Mouse (Mus musculus): ENCODE data around the gene Bloc1s1. TPM values are rescaled to one million over a fixed set of nuclear protein-coding genes. Genes with fewer than 3 reads are reported as not detected.

The Bloc1s1 gene
- polyA plus RNA-seq, 1 experiment from 2014 or later = 81.9 TPM

DNA sequence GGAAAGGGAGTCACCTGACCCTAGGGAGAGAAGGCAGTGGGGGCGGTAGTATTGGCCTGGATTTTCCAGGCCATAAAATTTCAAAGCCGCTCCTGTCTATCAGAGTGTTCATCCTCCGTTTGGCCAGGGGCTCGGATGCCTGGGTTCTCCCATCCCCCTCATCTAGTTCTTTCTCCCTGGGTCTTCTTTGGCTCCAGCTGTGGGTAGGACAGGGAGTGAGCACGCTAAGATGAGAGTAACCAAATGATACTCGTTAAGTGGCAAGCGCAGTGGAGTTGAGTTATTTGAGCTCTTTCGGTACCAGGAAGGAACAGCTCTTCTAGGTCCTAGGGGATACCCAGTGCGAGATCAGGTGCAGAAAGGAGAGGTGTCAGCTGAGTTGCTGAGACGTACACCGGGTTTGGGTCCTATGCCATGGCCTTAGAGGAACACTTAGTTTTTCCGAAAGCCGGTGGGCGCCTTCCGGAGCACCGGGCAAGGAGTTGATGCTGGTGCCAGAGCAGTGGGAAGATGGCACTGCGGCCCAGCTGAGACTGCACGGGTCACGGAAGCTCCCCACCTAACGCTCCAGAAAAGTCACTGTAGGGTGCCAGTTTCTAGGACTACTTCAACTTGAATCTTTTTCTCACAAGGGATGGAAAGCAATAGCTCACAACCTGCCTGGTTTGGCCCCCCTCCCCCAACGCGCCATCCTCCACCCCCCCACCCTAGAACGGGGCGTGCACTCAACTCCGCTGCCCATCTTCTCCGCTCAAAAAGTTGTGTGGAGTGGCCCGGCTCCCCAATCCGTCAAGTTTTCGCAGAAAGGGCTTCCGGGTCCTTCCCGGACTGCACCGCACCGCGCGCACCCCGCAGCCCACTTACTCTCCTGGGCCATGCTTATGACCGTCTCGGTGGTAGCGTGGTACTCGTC is 33.2 kb downstream of the Bloc1s1 start:
- WGBS (ENCODE audit: insufficient replicate concordance) = 2% methylated on average over 40 of the region's 40 CpGs
- H3K36me3 ChIP-seq = no peaks in the 10 kb centered on the region
- peaks cover 80% of the 10 kb centered on the region for H3K27me3 ChIP-seq
- no peak for ATAC-seq (ENCODE audit: low read depth)
- H3K9me3 ChIP-seq (replicated peaks) = no peaks in the 10 kb centered on the region
- H3K27ac ChIP-seq = no peak overlapping the region
- DNase-seq = no peak
- peaks cover 40% of the 10 kb centered on the region for H3K4me1 ChIP-seq (replicated peaks)
- peak overlapping the region; percentile 82 for H3K4me2 ChIP-seq
- H3K9ac ChIP-seq = peak overlapping the region; percentile 61
- peak overlapping the region; percentile 64 for H3K4me3 ChIP-seq (replicated peaks)

DNA sequence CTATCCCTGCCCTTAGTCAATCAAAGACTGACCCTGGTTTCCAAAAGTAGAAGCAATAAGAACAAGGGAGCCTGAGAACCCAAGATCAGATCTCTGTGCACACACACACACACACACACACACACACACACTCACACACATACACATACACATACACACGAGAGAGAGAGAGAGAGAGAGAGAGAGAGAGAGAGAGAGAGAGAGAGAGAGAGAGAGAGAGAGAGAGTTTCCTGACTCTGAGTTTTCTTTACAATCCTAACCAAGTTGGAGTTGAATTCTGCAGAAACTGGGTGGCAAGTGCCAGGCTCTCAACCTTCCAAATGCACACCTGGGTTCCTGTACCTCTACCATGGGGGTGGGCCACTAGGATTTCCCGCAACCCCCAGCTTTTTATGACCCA is 34.0 kb downstream of the Bloc1s1 start:
- WGBS (ENCODE audit: insufficient replicate concordance) = 48% methylated on average over 1 of the region's 2 CpGs
- Histone ChIP-seq H3K27ac (no peak overlapping the region), H3K4me3 (replicated peaks) (peak overlapping the region; percentile 64), H3K4me1 (replicated peaks) (peaks cover 48% of the 10 kb centered on the region), H3K27me3 (peaks cover 72% of the 10 kb centered on the region), H3K4me2 (peak overlapping the region; percentile 82), H3K36me3 (no peaks in the 10 kb centered on the region), H3K9ac (no peak overlapping the region), H3K9me3 (replicated peaks) (no peaks in the 10 kb centered on the region)
- ATAC-seq (ENCODE audit: low read depth) = no peak
- DNase-seq = no peak

- peak overlapping the region; percentile 23; the same call in 1 of the 2 replicates for H3K27ac ChIP-seq
- peak overlapping the region; percentile 82 for H3K4me2 ChIP-seq
- H3K9ac ChIP-seq = peak overlapping the region; percentile 13; the same call in 1 of the 2 replicates
- WGBS (ENCODE audit: insufficient replicate concordance) = 4% methylated on average over 7 of the region's 7 CpGs
- H3K27me3 ChIP-seq = peaks cover 66% of the 10 kb centered on the region
- peaks cover 51% of the 10 kb centered on the region for H3K4me1 ChIP-seq (replicated peaks)
- DNase-seq = no peak
- no peaks in the 10 kb centered on the region for H3K36me3 ChIP-seq
- no peaks in the 10 kb centered on the region for H3K9me3 ChIP-seq (replicated peaks)
- ATAC-seq (ENCODE audit: low read depth) = peak; percentile 75
- peak overlapping the region; percentile 21 for H3K4me3 ChIP-seq (replicated peaks)
Observed at GRCm38 (mm10) chr10:128888941-128889827, 34.7 kb downstream of the Bloc1s1 start.

DNA sequence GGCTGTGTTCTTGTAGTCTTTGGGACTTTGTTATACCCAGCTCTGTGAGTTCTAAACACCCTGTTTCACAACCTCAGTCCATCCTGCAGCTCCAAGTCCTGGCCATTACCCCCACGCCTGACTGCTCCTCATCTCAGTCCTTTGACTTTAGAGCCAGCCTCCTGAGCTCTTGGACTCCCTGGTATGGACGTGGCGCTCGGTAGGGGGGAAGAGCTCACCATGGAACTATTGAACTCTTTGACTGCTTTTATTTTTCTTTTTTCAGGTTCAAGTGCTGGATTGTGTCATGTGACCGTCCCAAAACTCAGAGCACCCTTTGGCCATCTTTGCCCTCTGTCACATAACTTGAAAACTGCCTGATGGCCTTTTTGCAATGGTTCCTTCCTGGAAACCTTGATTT is 41.8 kb downstream of the Bloc1s1 start:
- Histone ChIP-seq H3K4me3 (replicated peaks) (no peak overlapping the region), H3K27me3 (no peaks in the 10 kb centered on the region), H3K9ac (no peak overlapping the region), H3K27ac (no peak overlapping the region), H3K36me3 (peaks cover 10% of the 10 kb centered on the region), H3K9me3 (replicated peaks) (no peaks in the 10 kb centered on the region), H3K4me1 (replicated peaks) (peaks cover 24% of the 10 kb centered on the region), H3K4me2 (no peak overlapping the region)
- DNase-seq = no peak
- 77% methylated on average over 5 of the region's 5 CpGs for WGBS (ENCODE audit: insufficient replicate concordance)
- ATAC-seq (ENCODE audit: low read depth) = no peak

GRCm38 (mm10) chr10:128878811-128879210 is 45.0 kb downstream of the Bloc1s1 start:
- Histone ChIP-seq H3K9ac (no peak overlapping the region), H3K27me3 (no peaks in the 10 kb centered on the region), H3K27ac (no peak overlapping the region), H3K36me3 (peaks cover 33% of the 10 kb centered on the region), H3K4me1 (replicated peaks) (no peaks in the 10 kb centered on the region), H3K4me2 (no peak overlapping the region), H3K4me3 (replicated peaks) (no peak overlapping the region), H3K9me3 (replicated peaks) (no peaks in the 10 kb centered on the region)
- ATAC-seq (ENCODE audit: low read depth) (no peak), DNase-seq (no peak)
- WGBS (ENCODE audit: insufficient replicate concordance) = 82% methylated on average over 2 of the region's 2 CpGs

GRCm38 (mm10) chr10:128878291-128878690 is 45.5 kb downstream of the Bloc1s1 start:
- H3K9ac ChIP-seq = no peak overlapping the region
- H3K4me3 ChIP-seq (replicated peaks) = no peak overlapping the region
- H3K4me1 ChIP-seq (replicated peaks) = no peaks in the 10 kb centered on the region
- no peak overlapping the region for H3K27ac ChIP-seq
- H3K9me3 ChIP-seq (replicated peaks) = no peaks in the 10 kb centered on the region
- ATAC-seq (ENCODE audit: low read depth) (no peak), DNase-seq (no peak)
- no peaks in the 10 kb centered on the region for H3K27me3 ChIP-seq
- H3K4me2 ChIP-seq = no peak overlapping the region
- peaks cover 38% of the 10 kb centered on the region for H3K36me3 ChIP-seq

DNA sequence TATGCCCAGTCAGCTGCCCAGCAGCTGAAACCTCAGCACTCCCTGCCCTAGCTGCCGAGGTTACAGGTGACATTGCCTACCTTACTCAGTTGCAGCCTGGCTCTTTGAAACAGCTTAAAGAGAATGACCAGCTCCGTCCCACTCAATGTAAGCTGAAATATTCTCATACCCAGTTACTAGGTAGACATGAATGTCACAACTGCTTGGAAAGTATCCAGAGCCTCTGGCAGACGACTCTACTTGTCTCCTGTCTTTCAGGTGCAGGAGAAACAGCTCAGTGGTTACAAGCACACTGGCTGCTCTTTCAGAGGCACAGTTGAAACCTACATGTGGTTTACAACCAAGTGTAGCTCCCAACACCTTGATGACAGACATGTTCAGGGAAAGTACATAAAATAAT is 53.5 kb downstream of the Bloc1s1 start:
- H3K4me3 ChIP-seq (replicated peaks) = no peak overlapping the region
- no peak for DNase-seq
- H3K4me1 ChIP-seq (replicated peaks) = no peaks in the 10 kb centered on the region
- peaks cover 70% of the 10 kb centered on the region for H3K36me3 ChIP-seq
- no peaks in the 10 kb centered on the region for H3K9me3 ChIP-seq (replicated peaks)
- H3K27ac ChIP-seq = no peak overlapping the region
- ATAC-seq (ENCODE audit: low read depth) = no peak
- no peak overlapping the region for H3K9ac ChIP-seq
- WGBS (ENCODE audit: insufficient replicate concordance) = 68% methylated on average over 3 of the region's 3 CpGs
- no peak overlapping the region for H3K4me2 ChIP-seq
- no peaks in the 10 kb centered on the region for H3K27me3 ChIP-seq

Other genes starting within 250 kb of the Bloc1s1 start
- gene Suox, start 250.0 kb downstream of the Bloc1s1 start, polyA plus RNA-seq (2015; fragmentation: Nextera tagmentation; extraction: Ambion mirVana) = 10.7 and 13.9 TPM in 2 replicates
- 24.5 and 31.4 TPM in 2 replicates for gene Rab5b, start 227.8 kb downstream of the Bloc1s1 start, polyA plus RNA-seq (2015; fragmentation: Nextera tagmentation; extraction: Ambion mirVana)
- 0.30 and 0.52 TPM in 2 replicates for gene Pmel, start 219.8 kb downstream of the Bloc1s1 start, polyA plus RNA-seq (2015; fragmentation: Nextera tagmentation; extraction: Ambion mirVana)
- 61.1 and 71.9 TPM in 2 replicates for gene Cdk2, start 219.0 kb downstream of the Bloc1s1 start, polyA plus RNA-seq (2015; fragmentation: Nextera tagmentation; extraction: Ambion mirVana)
- 1.8 and 2.6 TPM in 2 replicates for gene Dgka, start 179.2 kb downstream of the Bloc1s1 start, polyA plus RNA-seq (2015; fragmentation: Nextera tagmentation; extraction: Ambion mirVana)
- gene Pym1, start 176.1 kb downstream of the Bloc1s1 start, polyA plus RNA-seq (2015; fragmentation: Nextera tagmentation; extraction: Ambion mirVana) = 20.4 and 20.8 TPM in 2 replicates
- gene Mmp19, start 133.1 kb downstream of the Bloc1s1 start, polyA plus RNA-seq (2015; fragmentation: Nextera tagmentation; extraction: Ambion mirVana) = 6.9 and 8.3 TPM in 2 replicates
- 20.4 and 23.6 TPM in 2 replicates for gene Dnajc14, start 120.0 kb downstream of the Bloc1s1 start, polyA plus RNA-seq (2015; fragmentation: Nextera tagmentation; extraction: Ambion mirVana)
- 2.4 and 3.2 TPM in 2 replicates for gene Tmem198b, start 119.7 kb downstream of the Bloc1s1 start, polyA plus RNA-seq (2015; fragmentation: Nextera tagmentation; extraction: Ambion mirVana)
- 147 and 176 TPM in 2 replicates for gene Sarnp, start 106.7 kb downstream of the Bloc1s1 start, polyA plus RNA-seq (2015; fragmentation: Nextera tagmentation; extraction: Ambion mirVana)
- gene Ormdl2, start 102.4 kb downstream of the Bloc1s1 start, polyA plus RNA-seq (2015; fragmentation: Nextera tagmentation; extraction: Ambion mirVana) = 90.2 and 91.0 TPM in 2 replicates
- 0.43 and 0.66 TPM in 2 replicates for gene Gdf11, start 32.3 kb downstream of the Bloc1s1 start, polyA plus RNA-seq (2015; fragmentation: Nextera tagmentation; extraction: Ambion mirVana)
- 118 and 119 TPM in 2 replicates for gene Cd63, start 23.0 kb downstream of the Bloc1s1 start, polyA plus RNA-seq (2015; fragmentation: Nextera tagmentation; extraction: Ambion mirVana)
- gene Rdh5, start 1.1 kb downstream of the Bloc1s1 start, polyA plus RNA-seq (2015; fragmentation: Nextera tagmentation; extraction: Ambion mirVana) = 10.5 and 10.6 TPM in 2 replicates
- gene Itga7, start 9.8 kb upstream of the Bloc1s1 start, polyA plus RNA-seq (2015; fragmentation: Nextera tagmentation; extraction: Ambion mirVana) = 0.12 and 0.41 TPM in 2 replicates
- gene Mettl7b, start 37.0 kb upstream of the Bloc1s1 start, polyA plus RNA-seq (2015; fragmentation: Nextera tagmentation; extraction: Ambion mirVana) = not detected in 2 replicates
- gene Olfr9, start 65.4 kb upstream of the Bloc1s1 start, polyA plus RNA-seq (2015; fragmentation: Nextera tagmentation; extraction: Ambion mirVana) = not detected in 2 replicates
- gene Olfr763, start 86.8 kb upstream of the Bloc1s1 start, polyA plus RNA-seq (2015; fragmentation: Nextera tagmentation; extraction: Ambion mirVana) = not detected in 2 replicates
- gene Olfr764-ps1, start 115.9 kb upstream of the Bloc1s1 start, polyA plus RNA-seq (2015; fragmentation: Nextera tagmentation; extraction: Ambion mirVana) = not detected in 2 replicates
- not detected in 2 replicates for gene Olfr765, start 126.0 kb upstream of the Bloc1s1 start, polyA plus RNA-seq (2015; fragmentation: Nextera tagmentation; extraction: Ambion mirVana)
- gene Olfr766-ps1, start 144.9 kb upstream of the Bloc1s1 start, polyA plus RNA-seq (2015; fragmentation: Nextera tagmentation; extraction: Ambion mirVana) = not detected in 2 replicates
- not detected in 2 replicates for gene Olfr767, start 158.9 kb upstream of the Bloc1s1 start, polyA plus RNA-seq (2015; fragmentation: Nextera tagmentation; extraction: Ambion mirVana)
- gene Olfr768, start 175.3 kb upstream of the Bloc1s1 start, polyA plus RNA-seq (2015; fragmentation: Nextera tagmentation; extraction: Ambion mirVana) = not detected in 2 replicates
- gene Olfr769, start 193.8 kb upstream of the Bloc1s1 start, polyA plus RNA-seq (2015; fragmentation: Nextera tagmentation; extraction: Ambion mirVana) = not detected in 2 replicates
- not detected in 2 replicates for gene Olfr770, start 215.0 kb upstream of the Bloc1s1 start, polyA plus RNA-seq (2015; fragmentation: Nextera tagmentation; extraction: Ambion mirVana)
- not detected in 2 replicates for gene Olfr771, start 240.7 kb upstream of the Bloc1s1 start, polyA plus RNA-seq (2015; fragmentation: Nextera tagmentation; extraction: Ambion mirVana)